Mouse (Mus musculus) heart, adult 2 months (tissue): ENCODE results near the gene Etfa.

Experiments
- CTCF ChIP-seq: fragments of 200-600 bp; IDR thresholded peaks from 2 replicates; pipeline ENCODE4 v1.8.1; 2022; ENCODE audit warnings: antibody characterized with exemption, mild to moderate bottlenecking, moderate library complexity
- EP300 ChIP-seq: fragments of 200-500 bp; IDR thresholded peaks from 2 replicates; pipeline ENCODE4 v1.6.1; 2011; ENCODE audit warnings: low read depth, low read length, control low read depth; ENCODE audit not compliant: insufficient read depth

GRCm38 (mm10) chr9:55539661-55540390, 27.8 kb upstream of the Etfa start:
- TF ChIP-seq EP300: no peak
- TF ChIP-seq CTCF: no peak
